Mouse (Mus musculus) CD8-positive naive resting alpha-beta T cell, adult 57 days (primary cell): ENCODE results near the gene Hspa1b. TPM values are rescaled to one million over a fixed set of nuclear protein-coding genes. Genes with fewer than 3 reads are reported as not detected.

ENCODE experiments used
- total RNA-seq: library from RNA; stranded (reverse); gene quantifications from one replicate; pipeline ENCODE4 v1.2.4, GENCODE M21; 2023

The Hspa1b gene
- 83.6 TPM for total RNA-seq

GRCm38 (mm10) chr17:34959130-34959778, at the start of gene Hspa1b:
Gene Hspa1b, minus strand, starts transcription at chr17:34959238.

DNA sequence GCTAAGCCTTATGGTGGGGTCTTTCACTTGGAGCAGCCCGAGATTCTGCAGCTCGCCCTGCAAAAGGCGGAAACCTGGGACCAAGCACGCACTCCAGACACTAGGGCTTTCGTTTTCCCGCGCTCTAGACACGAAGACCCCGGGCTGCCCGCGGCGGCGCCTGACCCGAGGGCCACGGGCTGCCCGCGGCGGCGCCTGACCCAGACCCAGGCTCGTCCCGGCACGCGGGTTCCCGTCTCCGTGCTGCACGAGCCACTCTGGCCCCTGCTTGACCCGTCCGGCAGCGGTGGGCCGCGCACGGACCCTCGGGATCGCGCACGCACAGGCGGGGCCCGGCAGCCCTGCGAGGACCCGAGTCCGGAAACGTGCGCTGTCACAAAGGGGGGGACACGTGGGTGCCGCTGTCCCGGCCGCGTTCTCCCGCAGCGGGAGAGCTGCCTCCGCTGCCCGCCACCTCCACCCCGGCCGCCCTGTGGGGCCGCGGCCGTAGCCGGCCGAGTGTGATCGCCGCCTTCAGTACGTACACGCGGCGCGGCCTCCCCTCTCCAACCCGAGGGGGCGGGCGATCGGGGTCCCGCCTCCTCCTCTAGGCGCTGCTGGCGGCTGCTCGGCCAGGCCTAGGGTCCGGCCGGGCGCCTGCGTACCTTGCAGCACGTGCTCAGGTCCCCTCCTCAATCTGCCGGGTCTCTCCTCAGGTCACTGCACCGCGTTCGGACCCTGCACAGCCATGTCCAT, 41.8 kb upstream of the Hspa1b start, which contains the start of gene Vars:
Vars (plus strand) TSS at position 271 of the 735 bp plus-strand sequence.

DNA sequence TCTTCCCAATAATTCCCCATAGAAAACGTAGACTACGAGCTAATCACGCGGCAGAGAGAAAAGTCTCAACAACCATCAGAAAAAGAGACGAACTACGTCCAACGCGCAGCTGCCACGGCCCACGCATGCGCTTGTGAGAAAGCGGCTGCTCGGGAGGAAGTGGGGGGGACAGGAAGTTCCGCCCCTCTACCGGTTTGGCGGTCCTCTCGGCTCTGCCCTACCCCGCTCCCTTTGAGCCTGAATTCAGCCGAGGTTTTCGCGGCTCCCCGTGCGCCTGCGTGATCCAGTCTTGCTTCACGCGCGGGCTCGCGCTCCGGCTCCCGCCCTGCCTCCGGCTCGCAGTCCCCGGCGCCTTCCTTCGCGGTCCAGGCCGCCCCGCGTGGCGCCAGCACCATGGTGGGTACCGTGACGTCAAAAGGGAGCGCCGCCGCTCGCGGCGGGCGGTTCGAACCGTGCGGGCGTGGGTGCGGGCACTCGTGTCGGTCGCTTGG, 22.7 kb upstream of the Hspa1b start, which contains the start of gene Lsm2:
Lsm2 (plus strand) TSS at position 173 of the 491 bp plus-strand sequence.

GRCm38 (mm10) chr17:34972069-34972749, 13.2 kb upstream of the Hspa1b start, which contains the start of the genes Hspa1a and Hspa1l:
Gene Hspa1a, minus strand, starts transcription at chr17:34972156.
Gene Hspa1l, plus strand, starts transcription at chr17:34972703.

DNA sequence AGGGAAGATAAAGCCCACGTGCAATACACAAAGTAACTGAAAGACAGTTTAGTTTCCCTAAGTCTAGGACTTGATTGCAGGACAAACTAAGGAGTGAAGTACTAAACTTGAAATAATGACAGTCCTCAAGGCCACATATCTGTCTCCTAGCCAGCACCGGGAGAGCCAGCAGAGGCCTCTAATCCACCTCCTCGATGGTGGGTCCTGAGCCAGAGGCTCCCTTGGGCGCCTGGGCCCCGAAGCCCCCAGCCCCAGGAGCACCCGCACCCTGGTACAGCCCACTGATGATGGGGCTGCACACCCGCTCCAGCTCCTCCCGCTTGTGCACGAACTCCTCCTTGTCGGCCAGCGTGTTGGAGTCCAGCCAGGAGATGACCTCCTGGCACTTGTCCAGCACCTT, 10.8 kb upstream of the Hspa1b start, which contains the start of gene Gm20481:
Gm20481 (plus strand) TSS at position 91 of the 400 bp plus-strand sequence.

GRCm38 (mm10) chr17:34931061-34931734, 27.8 kb downstream of the Hspa1b start, which contains the start of gene Neu1:
Gene Neu1, plus strand, starts transcription at chr17:34931253.

GRCm38 (mm10) chr17:34913930-34914665, 44.9 kb downstream of the Hspa1b start, which contains the start of gene Slc44a4:
Gene Slc44a4, plus strand, starts transcription at chr17:34914466.

Other genes with a start within 250 kb of the Hspa1b start
- gene C4b, start 215.4 kb downstream of the Hspa1b start, total RNA-seq = 1.3 TPM
- not detected for gene Cyp21a1, start 154.7 kb downstream of the Hspa1b start, total RNA-seq
- 62.5 TPM for gene Stk19, start 122.3 kb downstream of the Hspa1b start, total RNA-seq
- 76.5 TPM for gene Dxo, start 122.2 kb downstream of the Hspa1b start, total RNA-seq
- 106 TPM for gene Skiv2l, start 109.0 kb downstream of the Hspa1b start, total RNA-seq
- 31.0 TPM for gene Nelfe, start 108.8 kb downstream of the Hspa1b start, total RNA-seq
- gene Cfb, start 96.7 kb downstream of the Hspa1b start, total RNA-seq = 0.61 TPM
- 5.4 TPM for gene Zbtb12, start 79.8 kb downstream of the Hspa1b start, total RNA-seq
- gene Gm20547, start 77.2 kb downstream of the Hspa1b start, total RNA-seq = not detected
- 1.9 TPM for gene C2, start 61.0 kb downstream of the Hspa1b start, total RNA-seq
- gene Ehmt2, start 60.8 kb downstream of the Hspa1b start, total RNA-seq = 120 TPM
- not detected for gene Slc44a4, start 44.8 kb downstream of the Hspa1b start, total RNA-seq
- gene Neu1, start 28.0 kb downstream of the Hspa1b start, total RNA-seq = 55.1 TPM
- gene Gm20481, start 10.7 kb upstream of the Hspa1b start, total RNA-seq = not detected
- 42.1 TPM for gene Hspa1a, start 12.9 kb upstream of the Hspa1b start, total RNA-seq
- gene Hspa1l, start 13.5 kb upstream of the Hspa1b start, total RNA-seq = not detected
- 27.1 TPM for gene Lsm2, start 22.6 kb upstream of the Hspa1b start, total RNA-seq
- 98.2 TPM for gene Vars, start 41.7 kb upstream of the Hspa1b start, total RNA-seq
- gene Vwa7, start 57.3 kb upstream of the Hspa1b start, total RNA-seq = 0.80 TPM
- 0.70 TPM for gene Sapcd1, start 68.8 kb upstream of the Hspa1b start, total RNA-seq
- 2.9 TPM for gene Msh5, start 87.5 kb upstream of the Hspa1b start, total RNA-seq
- 149 TPM for gene Clic1, start 90.7 kb upstream of the Hspa1b start, total RNA-seq
- 0.64 TPM for gene Ddah2, start 99.8 kb upstream of the Hspa1b start, total RNA-seq
- not detected for gene Ly6g6c, start 106.2 kb upstream of the Hspa1b start, total RNA-seq
- not detected for gene Mpig6b, start 106.9 kb upstream of the Hspa1b start, total RNA-seq
- gene Ly6g6e, start 117.7 kb upstream of the Hspa1b start, total RNA-seq = not detected
- not detected for gene Ly6g6d, start 118.8 kb upstream of the Hspa1b start, total RNA-seq
- gene Ly6g6f, start 126.4 kb upstream of the Hspa1b start, total RNA-seq = not detected
- gene Abhd16a, start 130.0 kb upstream of the Hspa1b start, total RNA-seq = 70.2 TPM
- gene Ly6g5c, start 149.0 kb upstream of the Hspa1b start, total RNA-seq = not detected
- gene Ly6g5b, start 156.2 kb upstream of the Hspa1b start, total RNA-seq = 0.61 TPM
- 22.8 TPM for gene Gpank1, start 162.2 kb upstream of the Hspa1b start, total RNA-seq
- gene Csnk2b, start 162.8 kb upstream of the Hspa1b start, total RNA-seq = 143 TPM
- gene D17H6S53E, start 167.1 kb upstream of the Hspa1b start, total RNA-seq = 21.0 TPM
- gene Apom, start 172.8 kb upstream of the Hspa1b start, total RNA-seq = not detected
- 377 TPM for gene Bag6, start 175.9 kb upstream of the Hspa1b start, total RNA-seq
- 311 TPM for gene Prrc2a, start 205.7 kb upstream of the Hspa1b start, total RNA-seq
- 2.4 TPM for gene Aif1, start 216.8 kb upstream of the Hspa1b start, total RNA-seq
- gene Lst1, start 229.2 kb upstream of the Hspa1b start, total RNA-seq = 19.8 TPM
- gene Ltb, start 235.2 kb upstream of the Hspa1b start, total RNA-seq = 515 TPM
- 17.4 TPM for gene Tnf, start 242.8 kb upstream of the Hspa1b start, total RNA-seq
- 16.4 TPM for gene Lta, start 246.1 kb upstream of the Hspa1b start, total RNA-seq